Mouse (Mus musculus) heart, postnatal 0 days (tissue): ENCODE measurements around the gene Chd6. TPM values are rescaled to one million over a fixed set of nuclear protein-coding genes. Genes with fewer than 3 reads are reported as not detected.

Experiments
- ATAC-seq: fragments of 200-750 bp; cut with Nextera tagmentation; 2 replicates; pipeline ENCODE4 v1.8.0; 2017; ENCODE audit warnings: low read depth, moderate number of reproducible peaks, moderate library complexity; ENCODE audit not compliant: insufficient read depth
- DNase-seq: peaks from one replicate; pipeline ENCODE4 v3.0.0-alpha.2; 2016; ENCODE audit warnings: low spot score
- H3K27ac ChIP-seq: fragments of 300-500 bp; sonication (generic); 2 replicates; pipeline ENCODE4 v1.5.1; 2014; ENCODE audit warnings: low read depth, mild to moderate bottlenecking
- H3K27me3 ChIP-seq: fragments of 300-500 bp; sonication (generic); 2 replicates; pipeline ENCODE4 v1.6.1; 2014; ENCODE audit warnings: low read length, mixed read lengths; ENCODE audit not compliant: control insufficient read depth, insufficient read depth
- H3K36me3 ChIP-seq: fragments of 300-500 bp; sonication (generic); replicated peaks from 2 replicates; pipeline ENCODE4 v1.6.1; 2014; ENCODE audit warnings: low read length, mixed read lengths; ENCODE audit not compliant: control insufficient read depth, insufficient read depth
- H3K4me1 ChIP-seq: fragments of 300-500 bp; sonication (generic); 2 replicates; pipeline ENCODE4 v1.6.1; 2014; ENCODE audit warnings: antibody characterized with exemption; ENCODE audit not compliant: control insufficient read depth, insufficient read depth
- H3K4me2 ChIP-seq: fragments of 300-500 bp; sonication (generic); 2 replicates; pipeline ENCODE4 v1.6.1; 2014; ENCODE audit warnings: low read depth, mild to moderate bottlenecking, low read length, moderate library complexity
- H3K4me3 ChIP-seq: fragments of 300-500 bp; sonication (generic); 2 replicates; pipeline ENCODE4 v1.5.1; 2014; ENCODE audit warnings: low read depth, low read length
- H3K9ac ChIP-seq: fragments of 300-500 bp; sonication (generic); replicated peaks from 2 replicates; pipeline ENCODE4 v1.6.1; 2014; ENCODE audit warnings: low read depth, low read length, mixed read lengths
- H3K9me3 ChIP-seq: fragments of 300-500 bp; sonication (generic); replicated peaks from 2 replicates; pipeline ENCODE4 v1.6.1; 2016; ENCODE audit warnings: low read length; ENCODE audit not compliant: control insufficient read depth
- CTCF ChIP-seq: IDR thresholded peaks from 2 replicates; pipeline ENCODE4 v1.5.1; 2016; ENCODE audit warnings: antibody characterized with exemption, control low read depth, low read depth
- EP300 ChIP-seq: IDR thresholded peaks from 2 replicates; pipeline ENCODE4 v1.6.1; 2016; ENCODE audit warnings: antibody characterized with exemption, low read depth
- WGBS: fragments of 180-500 bp; shearing (Covaris S2); extraction: QIAGEN DNeasy Blood & Tissue Kit; methylation state at CpG from one replicate; pipeline ENCODE4 v1.1.7; 2014; 5-methylcytosine and 5-hydroxymethylcytosine counted together
- polyA plus RNA-seq: library from polyadenylated mRNA; unstranded; fragments of >200 nt; fragmentation: Nextera tagmentation; extraction: Ambion mirVana; gene quantifications from 2 replicates; pipeline ENCODE4 v1.2.1, GENCODE M21; 2015
- total RNA-seq: library from RNA; depleted of rRNA; stranded (reverse); fragments of >200 nt; gene quantifications from 2 replicates; pipeline ENCODE4 v1.2.3, GENCODE M21; 2014; ENCODE audit warnings: low replicate concordance; rRNA removed

Gene Chd6
- total and polyA plus RNA-seq, 2 experiments from 2014 or later: 14.5 to 37.7 TPM

GRCm38 (mm10) chr2:160910633-160911032 lies 198.2 kb downstream of the Chd6 start:
- Histone ChIP-seq H3K4me1 (peaks cover 16% of the 10 kb centered on the region; the same call in 1 of the 2 replicates), H3K27me3 (peaks cover 69% of the 10 kb centered on the region), H3K36me3 (no peaks in the 10 kb centered on the region), H3K4me3 (no peak overlapping the region), H3K27ac (no peak overlapping the region), H3K9me3 (no peaks in the 10 kb centered on the region), H3K4me2 (no peak overlapping the region), H3K9ac (no peak overlapping the region)
- no peak for DNase-seq
- TF ChIP-seq EP300: no peak
- TF ChIP-seq CTCF: no peak
- 88% methylated on average over 5 of the region's 5 CpGs for WGBS
- ATAC-seq: no peak

- Histone ChIP-seq H3K36me3 (no peaks in the 10 kb centered on the region), H3K27me3 (peaks cover 59% of the 10 kb centered on the region), H3K9me3 (no peaks in the 10 kb centered on the region), H3K4me2 (no peak overlapping the region), H3K9ac (no peak overlapping the region), H3K4me3 (no peak overlapping the region), H3K4me1 (peaks cover 8% of the 10 kb centered on the region; the same call in 1 of the 2 replicates), H3K27ac (no peak overlapping the region)
- TF ChIP-seq CTCF: no peak
- TF ChIP-seq EP300: no peak
- 43% methylated on average over 18 of the region's 18 CpGs for WGBS
- ATAC-seq: peak; percentile 18; the same call in 1 of the 2 replicates
- no peak for DNase-seq
Observed at GRCm38 (mm10) chr2:160908607-160909006, 200.3 kb downstream of the Chd6 start.

GRCm38 (mm10) chr2:160906101-160906500 lies 202.8 kb downstream of the Chd6 start:
- 75% methylated on average over 5 of the region's 5 CpGs for WGBS
- ATAC-seq (no peak), DNase-seq (no peak)
- H3K27ac ChIP-seq: no peak overlapping the region
- no peaks in the 10 kb centered on the region for H3K4me1 ChIP-seq
- H3K4me3 ChIP-seq: no peak overlapping the region
- no peak for TF ChIP-seq CTCF
- TF ChIP-seq EP300: no peak
- peaks cover 33% of the 10 kb centered on the region for H3K27me3 ChIP-seq
- H3K9me3 ChIP-seq: no peaks in the 10 kb centered on the region
- H3K36me3 ChIP-seq: no peaks in the 10 kb centered on the region
- H3K4me2 ChIP-seq: no peak overlapping the region
- no peak overlapping the region for H3K9ac ChIP-seq

- Histone ChIP-seq H3K27ac (no peak overlapping the region), H3K4me3 (no peak overlapping the region), H3K4me1 (no peaks in the 10 kb centered on the region), H3K27me3 (peaks cover 25% of the 10 kb centered on the region), H3K9me3 (no peaks in the 10 kb centered on the region), H3K36me3 (no peaks in the 10 kb centered on the region), H3K4me2 (no peak overlapping the region), H3K9ac (no peak overlapping the region)
- WGBS: 91% methylated on average over 12 of the region's 12 CpGs
- TF ChIP-seq EP300 (no peak), CTCF (no peak)
- ATAC-seq: no peak
- no peak for DNase-seq
Observed at GRCm38 (mm10) chr2:160905301-160905700, 203.6 kb downstream of the Chd6 start.

GRCm38 (mm10) chr2:160901656-160902412 lies 207.0 kb downstream of the Chd6 start:
- Histone ChIP-seq H3K27me3 (0 out of 2 replicates have a peak, but pooled peaks cover 3% of the 10 kb centered on the region), H3K27ac (no peak overlapping the region), H3K4me1 (no peaks in the 10 kb centered on the region), H3K9ac (no peak overlapping the region), H3K9me3 (no peaks in the 10 kb centered on the region), H3K36me3 (no peaks in the 10 kb centered on the region), H3K4me3 (no peak overlapping the region), H3K4me2 (no peak overlapping the region)
- ATAC-seq (peak; percentile 47; the same call in 1 of the 2 replicates), DNase-seq (no peak)
- TF ChIP-seq EP300 (no peak), CTCF (no peak)
- WGBS: 63% methylated on average over 7 of the region's 7 CpGs

Other genes starting within 250 kb of the Chd6 start
- 14.2 and 18.3 TPM in 2 replicates for gene Zhx3, start 236.1 kb downstream of the Chd6 start, total RNA-seq
- 4.7 and 5.1 TPM in 2 replicates for gene Zhx3, start 236.1 kb downstream of the Chd6 start, polyA plus RNA-seq
- gene Lpin3, start 228.4 kb downstream of the Chd6 start, total RNA-seq: 1.1 and 5.1 TPM in 2 replicates
- gene Lpin3, start 228.4 kb downstream of the Chd6 start, polyA plus RNA-seq: 0.99 and 1.5 TPM in 2 replicates
- 0.15 and 0.84 TPM in 2 replicates for gene Emilin3, start 196.7 kb downstream of the Chd6 start, total RNA-seq
- gene Emilin3, start 196.7 kb downstream of the Chd6 start, polyA plus RNA-seq: 0.10 and 0.23 TPM in 2 replicates